Mouse (Mus musculus) C2C12 (cell line): ENCODE measurements around the gene Gm2115.

Source experiments
- MAX ChIP-seq: IDR thresholded peaks from one replicate; pipeline ENCODE4 v1.6.1; 2011; ENCODE audit warnings: mild to moderate bottlenecking, control low read depth
- USF1 ChIP-seq: IDR thresholded peaks from one replicate; pipeline ENCODE4 v1.6.1; 2011; ENCODE audit warnings: low read depth, mild to moderate bottlenecking, control low read depth, moderate library complexity

DNA sequence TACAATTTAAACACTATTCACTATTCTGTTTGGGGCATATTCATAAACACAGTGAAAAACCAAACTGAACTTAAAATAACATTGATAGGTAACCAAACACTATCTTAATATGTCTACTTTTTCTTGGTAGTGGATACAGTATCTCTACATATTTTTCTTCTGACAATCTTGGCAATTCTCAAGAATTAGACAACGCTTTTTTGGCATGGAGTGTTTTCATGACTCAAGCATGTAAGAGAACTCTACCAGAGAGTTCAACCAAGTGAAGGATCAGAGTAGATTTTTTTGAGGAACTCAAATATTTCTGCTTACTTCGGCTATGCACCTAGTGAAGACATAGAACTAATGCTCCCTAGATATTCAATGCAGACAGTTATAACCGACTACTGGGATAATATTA lies 92.2 kb downstream of the Gm2115 start:
- TF ChIP-seq USF1, result no peak
- TF ChIP-seq MAX, result no peak
